Mouse (Mus musculus): ENCODE data around the gene Snx14. TPM values are rescaled to one million over a fixed set of nuclear protein-coding genes. Genes with fewer than 3 reads are reported as not detected.
"Not testable (repeated sequence)": the region's sequence is repeated elsewhere in the genome, so short reads cannot be mapped to it uniquely, and the experiment has no call there.

Snx14 gene
- polyA plus RNA-seq (2012; rRNA removed): 13.3 and 15.8 TPM in 2 replicates

DNA sequence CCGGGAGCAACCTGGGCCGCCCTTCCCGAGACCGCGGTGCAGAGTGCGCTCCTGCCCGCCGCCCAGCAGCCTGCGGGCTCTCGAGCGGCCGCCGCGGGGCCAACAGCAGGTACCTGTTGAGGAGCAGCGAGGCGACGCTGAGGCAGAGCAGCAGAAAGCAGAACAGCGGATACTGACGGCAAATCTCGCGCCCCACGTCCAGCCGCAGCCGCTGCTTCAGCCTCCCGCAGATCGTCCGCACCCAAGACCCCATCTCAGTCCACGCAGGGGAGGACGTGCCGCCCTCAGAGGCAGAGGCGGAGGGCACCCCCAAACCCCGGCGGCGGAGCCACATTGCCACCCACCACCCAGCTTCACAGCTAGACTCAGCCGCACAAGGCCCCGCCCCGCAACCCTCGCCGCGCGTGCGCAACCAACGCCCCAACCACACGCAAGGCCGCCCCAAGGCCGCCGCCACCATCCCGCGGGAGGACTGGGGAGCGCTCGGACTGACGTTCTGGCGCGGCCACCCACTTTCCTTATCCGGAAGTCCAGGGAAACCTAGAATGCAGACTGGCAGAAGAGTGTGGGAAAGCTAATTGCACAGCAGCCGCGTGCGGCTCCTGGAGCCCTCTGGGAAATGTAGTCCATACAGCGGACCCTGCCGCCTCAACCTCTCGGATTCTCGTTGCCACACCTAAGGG is at the start of gene Snx14:
Gene Snx14 (minus strand): TSS at position 404 of the 683 bp plus-strand sequence.
- Histone ChIP-seq H3K36me3 (ENCODE audit: control insufficient read depth, insufficient read depth, low read length) (no peaks in the 10 kb centered on the region; the same call in 1 of the 2 replicates), H3K27me3 (ENCODE audit: control insufficient read depth, insufficient read depth, low read length) (no peaks in the 10 kb centered on the region), H3K27ac (ENCODE audit: control insufficient read depth, insufficient read depth, low read depth, low read length) (peak within 1 kb of the TSS; percentile 93), H3K4me1 (ENCODE audit: control insufficient read depth, insufficient read depth, low read length) (peaks cover 2% of the 10 kb centered on the region), H3K4me3 (ENCODE audit: control insufficient read depth, low read depth, low read length) (peak within 1 kb of the TSS; percentile 88)
- TF ChIP-seq CTCF (IDR thresholded peaks at IDR 0.05; ENCODE audit: control insufficient read depth, insufficient read depth, insufficient replicate concordance, low read depth, low read length) (no peak), POLR2A (IDR thresholded peaks at IDR 0.05; ENCODE audit: control insufficient read depth, low read depth, low read length) (peak; percentile 81)

DNA sequence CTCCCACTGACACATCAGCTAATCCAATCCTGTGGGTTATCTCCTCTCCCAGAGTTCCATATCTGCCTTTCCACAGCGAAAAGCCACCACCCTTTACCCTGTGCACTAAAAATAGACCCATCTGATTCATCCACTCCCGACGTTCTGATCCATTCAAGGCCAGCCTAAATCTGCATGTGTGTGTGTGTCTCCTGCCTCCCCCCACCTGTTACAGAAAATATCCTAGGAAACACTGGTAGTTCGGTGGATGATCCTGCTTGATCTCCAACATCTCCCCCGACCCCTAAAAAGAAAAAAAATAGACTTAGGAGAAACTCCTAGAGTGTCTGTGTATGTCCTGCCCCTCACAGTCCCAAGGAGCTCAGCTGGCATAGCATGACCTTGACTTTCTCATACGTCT is 45.8 kb upstream of the Snx14 start:
- Histone ChIP-seq H3K27me3 (ENCODE audit: control insufficient read depth, insufficient read depth, low read length) (no peaks in the 10 kb centered on the region), H3K27ac (ENCODE audit: control insufficient read depth, insufficient read depth, low read depth, low read length) (peak overlapping the region; percentile 32; the same call in 1 of the 2 replicates), H3K36me3 (ENCODE audit: control insufficient read depth, insufficient read depth, low read length) (no peaks in the 10 kb centered on the region), H3K4me3 (ENCODE audit: control insufficient read depth, low read depth, low read length) (no peak overlapping the region), H3K4me1 (ENCODE audit: control insufficient read depth, insufficient read depth, low read length) (peaks cover 2% of the 10 kb centered on the region; the same call in 1 of the 2 replicates)
- TF ChIP-seq CTCF (IDR thresholded peaks at IDR 0.05; ENCODE audit: control insufficient read depth, insufficient read depth, insufficient replicate concordance, low read depth, low read length): no peak

DNA sequence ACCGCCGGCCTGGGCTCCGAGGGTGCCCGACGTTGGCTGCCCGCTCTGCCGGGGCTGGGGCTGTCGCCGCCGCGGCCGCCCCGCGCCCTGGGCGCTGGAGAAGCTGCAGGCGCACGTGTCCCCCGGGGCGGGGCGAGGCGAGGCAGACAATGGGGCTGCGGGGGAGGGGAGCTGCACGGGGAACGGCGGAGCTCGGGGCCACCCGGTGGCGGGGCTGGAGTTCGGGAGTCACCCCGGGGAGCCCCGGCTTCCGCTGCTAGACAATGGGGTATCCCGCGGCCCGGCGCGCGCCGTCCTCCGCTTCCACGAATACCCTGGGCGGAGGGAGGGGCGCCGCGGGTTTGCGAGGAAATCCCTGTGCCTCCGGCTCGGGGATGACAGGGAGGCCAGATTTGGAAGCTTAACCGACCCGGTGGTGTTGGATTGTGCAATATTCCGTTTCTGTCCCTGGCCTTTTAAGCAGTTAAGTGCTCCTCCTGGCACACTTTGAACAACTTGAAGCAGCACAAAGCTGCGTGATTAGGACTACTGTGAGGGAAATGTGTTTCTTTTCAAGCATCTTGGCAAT is 44.2 kb upstream of the Snx14 start:
- H3K4me1 ChIP-seq (ENCODE audit: control insufficient read depth, insufficient read depth, low read length): peaks cover 2% of the 10 kb centered on the region; the same call in 1 of the 2 replicates
- peak overlapping the region; percentile 67 for H3K27ac ChIP-seq (ENCODE audit: control insufficient read depth, insufficient read depth, low read depth, low read length)
- no peak for TF ChIP-seq POLR2A (IDR thresholded peaks at IDR 0.05; ENCODE audit: control insufficient read depth, low read depth, low read length)
- no peaks in the 10 kb centered on the region for H3K27me3 ChIP-seq (ENCODE audit: control insufficient read depth, insufficient read depth, low read length)
- H3K36me3 ChIP-seq (ENCODE audit: control insufficient read depth, insufficient read depth, low read length): no peaks in the 10 kb centered on the region
- peak overlapping the region; percentile 79 for H3K4me3 ChIP-seq (ENCODE audit: control insufficient read depth, low read depth, low read length)

DNA sequence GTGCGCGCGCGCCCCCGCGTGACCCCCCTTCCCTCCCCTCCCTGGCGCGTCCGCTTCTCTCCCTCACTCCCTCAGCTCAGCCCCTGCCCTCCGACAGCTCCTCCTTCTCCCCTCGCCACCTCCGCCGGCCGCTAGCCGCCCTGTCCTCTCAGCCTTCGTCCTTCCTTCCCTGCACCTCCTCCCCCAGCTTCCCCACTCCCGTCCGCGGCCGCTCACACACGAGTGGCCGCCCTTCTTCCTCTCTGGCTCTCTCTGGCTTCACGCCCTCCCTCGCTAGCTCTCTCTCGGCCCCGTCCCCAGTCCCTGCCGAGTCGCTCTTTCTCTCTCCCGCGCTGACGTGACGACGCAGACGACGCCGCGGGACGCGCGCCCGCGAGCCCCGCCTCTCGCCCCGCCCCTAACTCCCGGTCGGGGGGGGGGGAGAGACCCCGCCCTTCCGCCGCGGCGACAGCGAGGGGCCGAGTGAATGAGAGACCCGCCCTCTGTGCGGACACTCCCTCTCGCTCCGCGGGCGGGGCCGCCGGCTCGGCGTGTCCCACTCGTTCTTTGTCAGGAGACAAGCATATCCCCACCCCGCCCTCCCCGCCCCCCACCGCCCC is 43.6 kb upstream of the Snx14 start, which contains the start of gene Syncrip:
Gene Syncrip (minus strand): TSS at position 345 of the 599 bp plus-strand sequence.
- H3K4me3 ChIP-seq (ENCODE audit: control insufficient read depth, low read depth, low read length): peak within 1 kb of the TSS; percentile 99
- TF ChIP-seq POLR2A (IDR thresholded peaks at IDR 0.05; ENCODE audit: control insufficient read depth, low read depth, low read length): peak; percentile 56; the same call in 1 of the 2 replicates
- not testable (repeated sequence) for H3K4me1 ChIP-seq (ENCODE audit: control insufficient read depth, insufficient read depth, low read length); H3K27me3 ChIP-seq (ENCODE audit: control insufficient read depth, insufficient read depth, low read length); H3K36me3 ChIP-seq (ENCODE audit: control insufficient read depth, insufficient read depth, low read length)
- peak within 1 kb of the TSS; percentile 97 for H3K27ac ChIP-seq (ENCODE audit: control insufficient read depth, insufficient read depth, low read depth, low read length)

DNA sequence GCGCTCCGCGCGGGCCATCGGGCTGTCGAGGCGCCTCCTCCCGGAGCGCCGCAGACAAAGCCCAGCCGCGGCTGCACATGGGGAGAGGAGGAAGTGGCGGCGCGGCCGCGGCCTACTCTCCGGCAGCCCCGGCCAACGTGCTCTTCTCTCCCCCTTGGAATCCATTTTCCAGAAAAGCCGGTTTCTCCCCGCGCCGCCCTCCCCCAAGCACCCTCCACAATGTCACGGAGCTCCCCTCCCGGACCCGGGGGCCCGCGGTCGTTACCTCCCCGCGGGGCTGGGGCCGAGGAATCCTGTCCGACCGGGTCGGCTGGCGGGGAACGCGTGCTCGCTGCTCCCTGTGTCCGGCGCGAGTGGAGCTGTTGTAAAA is 43.0 kb upstream of the Snx14 start:
- TF ChIP-seq CTCF (IDR thresholded peaks at IDR 0.05; ENCODE audit: control insufficient read depth, insufficient read depth, insufficient replicate concordance, low read depth, low read length): no peak
- TF ChIP-seq POLR2A (IDR thresholded peaks at IDR 0.05; ENCODE audit: control insufficient read depth, low read depth, low read length): no peak
- no peaks in the 10 kb centered on the region for H3K27me3 ChIP-seq (ENCODE audit: control insufficient read depth, insufficient read depth, low read length)
- H3K4me3 ChIP-seq (ENCODE audit: control insufficient read depth, low read depth, low read length): peak overlapping the region; percentile 99
- peaks cover 2% of the 10 kb centered on the region; the same call in 1 of the 2 replicates for H3K4me1 ChIP-seq (ENCODE audit: control insufficient read depth, insufficient read depth, low read length)
- peak overlapping the region; percentile 97 for H3K27ac ChIP-seq (ENCODE audit: control insufficient read depth, insufficient read depth, low read depth, low read length)
- no peaks in the 10 kb centered on the region for H3K36me3 ChIP-seq (ENCODE audit: control insufficient read depth, insufficient read depth, low read length)

DNA sequence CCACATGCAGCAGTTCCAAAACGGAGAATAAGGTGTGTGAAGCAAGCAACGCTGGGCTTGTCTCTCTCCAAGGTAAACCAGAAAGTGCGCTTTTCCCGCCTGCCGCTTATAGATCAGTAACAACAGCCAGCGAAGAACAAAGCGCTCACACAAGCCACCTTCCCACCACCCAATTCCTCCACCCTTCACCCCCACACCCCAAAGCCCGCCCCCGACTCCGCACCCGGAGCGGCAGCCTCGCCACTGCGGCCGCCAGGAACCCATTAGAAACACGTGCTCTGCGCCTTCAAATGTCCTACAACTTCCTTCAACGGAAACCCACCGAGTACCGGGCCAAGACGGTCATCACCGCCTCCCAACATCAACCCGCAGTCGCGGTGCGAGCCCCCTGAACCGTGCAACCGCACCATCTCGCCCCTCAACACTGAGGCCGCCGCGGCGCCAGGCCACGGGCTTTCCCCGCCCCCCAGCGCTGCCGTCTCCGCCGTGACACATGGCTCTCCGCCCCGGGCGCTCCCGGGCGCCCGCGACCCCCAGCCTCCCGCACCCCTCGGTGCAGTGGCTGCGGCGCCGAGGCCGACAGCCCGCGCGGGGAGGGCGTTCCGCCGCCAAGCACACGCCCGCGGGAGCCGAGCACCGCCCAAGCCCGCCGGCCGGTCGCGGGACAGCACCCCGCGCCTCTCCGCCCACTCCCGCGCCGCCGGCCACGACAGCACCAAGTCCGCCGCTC is 42.5 kb upstream of the Snx14 start:
- TF ChIP-seq CTCF (IDR thresholded peaks at IDR 0.05; ENCODE audit: control insufficient read depth, insufficient read depth, insufficient replicate concordance, low read depth, low read length) (no peak), POLR2A (IDR thresholded peaks at IDR 0.05; ENCODE audit: control insufficient read depth, low read depth, low read length) (no peak)
- H3K36me3 ChIP-seq (ENCODE audit: control insufficient read depth, insufficient read depth, low read length): no peaks in the 10 kb centered on the region

DNA sequence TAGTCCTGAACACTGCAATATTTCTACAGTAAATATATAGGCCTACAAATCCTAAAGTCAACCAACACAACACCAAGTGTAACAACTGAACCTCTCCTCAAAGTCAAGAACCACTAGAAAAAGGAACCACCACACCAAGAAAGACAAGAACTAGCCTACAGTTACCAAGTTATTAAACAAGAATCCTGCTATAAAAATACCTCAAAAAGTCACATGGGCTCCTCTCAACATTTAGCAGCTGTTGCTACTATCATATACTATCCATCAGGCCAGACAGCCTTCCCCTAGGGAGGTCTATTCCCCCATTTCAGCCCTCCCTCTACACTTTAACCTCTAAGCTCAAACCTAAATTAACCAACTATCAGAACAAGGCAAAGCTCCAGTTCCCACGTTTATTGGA is 41.4 kb upstream of the Snx14 start:
- Histone ChIP-seq H3K27ac (ENCODE audit: control insufficient read depth, insufficient read depth, low read depth, low read length) (peak overlapping the region; percentile 8; the same call in 1 of the 2 replicates), H3K4me1 (ENCODE audit: control insufficient read depth, insufficient read depth, low read length) (peaks cover 2% of the 10 kb centered on the region; the same call in 1 of the 2 replicates), H3K36me3 (ENCODE audit: control insufficient read depth, insufficient read depth, low read length) (no peaks in the 10 kb centered on the region), H3K4me3 (ENCODE audit: control insufficient read depth, low read depth, low read length) (peak overlapping the region; percentile 29; the same call in 1 of the 2 replicates), H3K27me3 (ENCODE audit: control insufficient read depth, insufficient read depth, low read length) (no peaks in the 10 kb centered on the region)
- TF ChIP-seq POLR2A (IDR thresholded peaks at IDR 0.05; ENCODE audit: control insufficient read depth, low read depth, low read length): no peak
- TF ChIP-seq CTCF (IDR thresholded peaks at IDR 0.05; ENCODE audit: control insufficient read depth, insufficient read depth, insufficient replicate concordance, low read depth, low read length): no peak

More for the DNA sequence above, 42.5 kb upstream of the Snx14 start:
- Histone ChIP-seq H3K4me1 (ENCODE audit: control insufficient read depth, insufficient read depth, low read length) (peaks cover 2% of the 10 kb centered on the region; the same call in 1 of the 2 replicates), H3K27ac (ENCODE audit: control insufficient read depth, insufficient read depth, low read depth, low read length) (peak overlapping the region; percentile 97), H3K4me3 (ENCODE audit: control insufficient read depth, low read depth, low read length) (peak overlapping the region; percentile 99), H3K27me3 (ENCODE audit: control insufficient read depth, insufficient read depth, low read length) (no peaks in the 10 kb centered on the region)

Data from testis, adult 2 months (tissue).